Mouse (Mus musculus): ENCODE data around the gene Parp9. TPM values are rescaled to one million over a fixed set of nuclear protein-coding genes. Genes with fewer than 3 reads are reported as not detected.
A peak's percentile ranks its signal among the peaks of the same experiment; 100 is the strongest.
"Not testable (repeated sequence)": the region's sequence is repeated elsewhere in the genome, so short reads cannot be mapped to it uniquely, and the experiment has no call there.

Parp9 gene
- total RNA-seq, 2 experiments from 2014 or later, result 1.7 to 2.9 TPM

DNA sequence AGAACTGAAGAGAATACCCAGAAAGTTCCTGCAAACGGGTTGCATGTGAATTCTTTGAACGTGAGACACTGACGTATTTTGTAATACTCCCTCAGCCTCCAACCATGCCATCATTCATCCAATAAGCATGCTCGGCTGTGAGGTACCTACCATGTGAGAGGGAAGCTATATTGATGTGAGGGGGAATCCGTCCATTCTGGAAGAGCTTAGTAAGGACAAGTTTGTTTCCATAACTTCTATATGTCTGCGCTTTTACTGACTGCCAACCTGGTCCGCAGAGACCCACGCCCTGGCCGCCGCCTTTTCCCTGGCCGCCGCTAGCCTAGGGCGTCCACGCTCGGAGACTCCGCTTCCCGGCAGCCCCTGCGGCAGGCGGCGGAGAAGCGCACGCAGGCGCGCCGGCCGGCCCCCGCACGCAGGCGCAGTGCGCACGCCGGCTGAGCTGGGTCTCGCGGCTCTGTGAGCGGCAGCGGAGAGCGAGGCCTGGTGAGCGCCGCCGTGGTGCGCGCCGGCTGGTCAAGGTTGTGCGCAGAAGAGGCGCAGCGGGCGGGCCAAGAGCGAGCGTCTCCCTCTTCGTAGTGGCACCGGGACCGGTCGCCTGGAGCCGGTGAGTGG, 44.7 kb downstream of the Parp9 start:
- intact Hi-C loops (cut with DNase I), result no loop called here
- DNase-seq (ENCODE audit: extremely low spot score in 1 of 2, low spot score in 2 of 2), result peak; percentile 82 to 95

DNA sequence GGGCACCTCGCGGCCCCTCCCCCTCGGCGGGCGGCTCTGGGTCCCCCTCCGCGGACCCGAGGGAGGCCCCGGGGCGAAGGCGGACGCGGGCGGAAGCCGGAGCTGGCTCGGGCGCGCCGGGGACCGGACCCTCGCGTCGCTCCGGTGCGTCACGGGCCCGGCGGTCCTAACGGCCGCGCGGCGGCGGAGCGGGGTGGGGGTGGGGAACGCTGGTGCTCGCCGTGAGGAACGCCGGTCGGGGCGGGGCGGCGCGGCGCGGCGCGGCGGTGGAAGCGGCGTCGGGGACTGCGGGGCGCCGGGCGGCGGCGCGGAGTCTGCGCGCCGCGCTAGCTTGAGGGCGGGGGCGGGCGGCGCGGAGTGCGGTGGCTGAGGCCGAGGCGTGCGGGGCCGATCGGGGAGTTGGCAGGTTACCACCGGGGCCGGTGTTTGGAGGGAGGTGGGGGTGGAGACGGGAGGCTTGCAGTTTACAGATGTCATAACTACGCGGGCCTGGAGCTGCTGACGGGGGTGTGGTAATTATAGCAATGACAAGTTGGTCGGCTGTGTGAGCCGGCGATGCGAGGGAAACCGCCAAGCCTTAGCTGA, 45.3 kb downstream of the Parp9 start:
- DNase-seq (ENCODE audit: extremely low spot score in 1 of 2, low spot score in 2 of 2), result peak; percentile 50 to 86

DNA sequence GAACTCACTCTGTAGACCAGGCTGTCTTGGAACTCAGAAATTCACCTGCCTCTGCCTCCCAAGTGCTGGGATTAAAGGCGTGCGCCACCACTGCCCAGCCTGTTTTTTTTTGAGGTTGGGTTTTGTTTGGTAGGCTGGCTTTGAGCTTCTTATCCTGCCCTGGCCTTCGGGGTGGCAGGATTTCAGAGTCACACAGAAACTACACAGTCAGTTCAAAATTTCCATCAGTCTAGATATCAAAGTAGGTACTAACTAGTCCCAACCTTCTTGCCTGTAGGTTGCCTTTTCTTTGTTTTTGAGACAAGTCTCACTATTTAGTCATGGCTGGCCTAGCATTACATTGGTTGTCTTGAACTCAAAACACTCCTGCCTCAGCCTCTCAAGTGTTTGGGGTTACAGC, 46.2 kb downstream of the Parp9 start:
- DNase-seq (ENCODE audit: extremely low spot score in 1 of 2, low spot score in 2 of 2), result no peak
- intact Hi-C loops (cut with DNase I), result no loop called here

More for the DNA sequence above, 45.3 kb downstream of the Parp9 start:
- intact Hi-C loops (cut with DNase I), result no loop called here

DNA sequence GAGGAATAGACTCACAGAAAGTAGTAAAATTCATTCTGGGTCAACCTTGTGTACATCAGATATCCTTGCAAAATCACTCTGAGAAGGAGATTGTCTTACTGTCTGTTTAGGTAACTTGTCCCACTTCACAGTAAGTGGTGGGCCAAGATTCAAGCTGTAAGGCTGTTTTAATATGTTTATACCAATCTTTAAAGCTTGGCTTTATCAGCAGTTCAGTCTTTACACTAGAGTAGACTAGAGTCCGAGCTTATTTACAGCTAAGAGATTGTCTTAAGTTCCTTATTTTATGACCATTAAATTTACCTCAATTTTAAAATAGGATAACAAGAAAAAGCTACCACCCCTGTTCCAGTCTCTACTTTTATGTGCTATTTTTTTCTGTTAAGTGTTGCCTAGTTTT, 49.7 kb downstream of the Parp9 start:
- intact Hi-C loops (cut with DNase I), result no loop called here
- DNase-seq (ENCODE audit: extremely low spot score in 1 of 2, low spot score in 2 of 2), result no peak

DNA sequence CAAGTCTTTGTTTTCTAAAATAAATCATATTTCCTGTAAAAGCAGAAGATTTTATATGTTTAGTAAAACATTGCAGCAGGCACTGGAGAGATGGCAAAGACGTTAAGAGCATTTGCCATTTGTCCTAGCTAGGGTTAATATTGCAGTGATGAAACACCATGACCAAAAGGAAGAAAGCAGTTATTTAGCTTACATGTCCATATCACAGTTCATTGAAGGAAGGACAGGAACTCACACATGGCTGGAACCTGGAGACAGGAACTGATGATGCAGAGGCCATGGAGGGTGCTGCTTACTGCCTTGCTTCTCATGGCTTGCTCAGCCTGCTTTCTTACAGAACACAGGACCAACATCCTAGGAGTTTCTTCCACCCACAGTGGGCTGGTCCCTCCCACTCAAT, 54.1 kb downstream of the Parp9 start:
- intact Hi-C loops (cut with DNase I), result no loop called here
- DNase-seq (ENCODE audit: extremely low spot score in 1 of 2, low spot score in 2 of 2), result no peak

DNA sequence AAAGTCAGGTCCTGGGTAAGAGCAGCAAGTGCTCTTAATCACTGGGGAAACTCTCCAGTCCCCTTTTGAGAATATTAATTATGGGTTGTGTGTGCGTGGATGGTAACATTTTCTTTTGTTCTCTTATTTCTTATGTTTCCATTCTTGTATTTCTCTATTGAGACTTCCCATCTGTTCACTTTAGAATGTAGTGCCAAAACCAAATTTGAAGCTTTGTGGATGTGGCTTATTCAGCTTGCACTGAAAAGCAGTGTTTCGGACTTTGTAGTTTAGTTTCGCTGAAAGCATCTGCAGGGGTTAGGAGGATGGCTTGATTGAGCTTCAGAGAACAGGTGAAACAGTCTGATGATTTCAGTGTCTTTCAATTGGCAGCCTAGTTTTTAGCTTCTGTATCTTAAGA, 55.0 kb downstream of the Parp9 start:
- intact Hi-C loops (cut with DNase I), result no loop called here
- DNase-seq (ENCODE audit: extremely low spot score in 1 of 2, low spot score in 2 of 2), result no peak

DNA sequence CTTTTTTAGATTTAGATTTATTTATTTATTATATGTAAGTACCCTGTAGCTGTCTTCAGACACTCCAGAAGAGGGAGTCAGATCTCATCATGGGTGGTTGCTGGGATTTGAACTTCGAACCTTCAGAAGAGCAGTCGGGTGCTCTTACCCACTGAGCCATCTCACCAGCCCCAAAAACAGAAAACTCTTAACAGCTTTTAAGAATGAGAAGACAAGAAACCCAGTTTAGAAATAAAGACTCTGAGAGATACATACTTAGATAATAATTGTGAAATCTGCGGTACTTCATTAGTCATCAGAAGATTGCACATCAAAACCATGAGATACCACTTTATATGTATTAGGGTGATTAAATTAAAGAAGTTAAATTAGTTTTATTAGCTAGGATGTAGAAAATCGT, 60.6 kb downstream of the Parp9 start:
- intact Hi-C loops (cut with DNase I); DNase-seq (ENCODE audit: extremely low spot score in 1 of 2, low spot score in 2 of 2): not testable (repeated sequence)

DNA sequence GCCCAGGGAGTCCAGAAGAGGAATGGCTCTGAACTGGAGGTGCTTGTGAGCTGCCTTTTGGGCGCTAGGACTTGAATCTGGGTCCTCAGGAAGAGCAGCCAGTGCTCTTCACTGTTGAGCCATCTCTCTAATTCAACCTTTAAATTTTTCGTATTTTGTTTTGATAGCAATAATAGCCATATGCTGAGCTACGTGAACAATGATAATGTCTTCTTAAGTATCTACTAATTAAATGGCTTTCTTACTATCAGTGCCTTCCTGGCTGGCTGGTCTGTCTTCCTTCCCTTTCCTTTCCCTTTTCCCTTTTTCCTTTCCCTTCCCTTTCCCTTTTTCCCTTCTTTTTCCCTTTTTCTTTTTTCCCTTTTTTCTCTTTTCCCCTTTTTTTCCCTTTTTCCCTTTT, 70.1 kb downstream of the Parp9 start:
- intact Hi-C loops (cut with DNase I), result no loop called here

DNA sequence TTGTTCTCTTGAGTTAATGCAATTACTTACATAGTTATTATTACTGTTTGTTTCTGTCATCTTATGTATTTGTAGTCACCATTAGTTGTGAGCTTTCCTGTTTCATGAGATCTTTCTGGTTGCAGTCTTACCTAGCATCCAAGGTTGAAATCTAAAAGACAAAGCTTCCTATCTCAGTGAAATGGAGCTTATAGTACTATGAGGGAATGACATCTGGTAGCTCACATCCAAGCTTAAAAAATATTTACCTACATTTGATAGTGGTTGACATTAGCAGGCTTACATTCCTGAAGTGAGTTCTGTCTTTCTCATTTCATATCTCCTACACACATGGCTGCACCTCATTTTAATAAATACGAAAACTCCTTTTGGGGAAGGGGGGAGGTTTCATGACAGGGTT, 78.1 kb downstream of the Parp9 start:
- DNase-seq (ENCODE audit: extremely low spot score in 1 of 2, low spot score in 2 of 2), result no peak
- intact Hi-C loops (cut with DNase I), result no loop called here

More for the DNA sequence above, 70.1 kb downstream of the Parp9 start:
- no peak for DNase-seq (ENCODE audit: extremely low spot score in 1 of 2, low spot score in 2 of 2)

Other genes starting within 250 kb of the Parp9 start
- gene Dirc2, start 169.1 kb upstream of the Parp9 start, total RNA-seq (2021), result 10 to 100 TPM; 88.5 to 94.6 TPM
- 1 to 10 TPM; 5.5 to 6.0 TPM for gene Hspbap1, start 168.1 kb upstream of the Parp9 start, total RNA-seq (2021)
- under 1 TPM; 0.54 to 0.89 TPM for gene Parp14, start 66.9 kb upstream of the Parp9 start, total RNA-seq (2021)
- 1 to 10 TPM; 1.8 to 2.1 TPM for gene Dtx3l, start 681 bp downstream of the Parp9 start, total RNA-seq (2021)
- gene Kpna1, start 40.3 kb downstream of the Parp9 start, total RNA-seq (2021), result 100 to 1,000 TPM in 1 of 2 experiments, 10 to 100 TPM in 1; 92.4 to 104 TPM
- gene Wdr5b, start 102.7 kb downstream of the Parp9 start, total RNA-seq (2021), result 1 to 10 TPM; 4.7 to 5.7 TPM
- 10 to 100 TPM; 68.0 to 72.2 TPM for gene Fam162a, start 133.1 kb downstream of the Parp9 start, total RNA-seq (2021)
- gene Ccdc58, start 133.2 kb downstream of the Parp9 start, total RNA-seq (2021), result 10 to 100 TPM; 20.0 to 23.5 TPM
- not detected for gene Csta1, start 192.8 kb downstream of the Parp9 start, total RNA-seq (2021)
- not detected for gene Stfa2l1, start 218.3 kb downstream of the Parp9 start, total RNA-seq (2021)
- not detected for gene Gm5483, start 245.7 kb downstream of the Parp9 start, total RNA-seq (2021)

All from left cerebral cortex, postnatal 10 days (tissue).